Mouse (Mus musculus): ENCODE data around the gene Gm5849.
"Not testable (repeated sequence)": the region's sequence is repeated elsewhere in the genome, so short reads cannot be mapped to it uniquely, and the experiment has no call there.

The Gm5849 gene

DNA sequence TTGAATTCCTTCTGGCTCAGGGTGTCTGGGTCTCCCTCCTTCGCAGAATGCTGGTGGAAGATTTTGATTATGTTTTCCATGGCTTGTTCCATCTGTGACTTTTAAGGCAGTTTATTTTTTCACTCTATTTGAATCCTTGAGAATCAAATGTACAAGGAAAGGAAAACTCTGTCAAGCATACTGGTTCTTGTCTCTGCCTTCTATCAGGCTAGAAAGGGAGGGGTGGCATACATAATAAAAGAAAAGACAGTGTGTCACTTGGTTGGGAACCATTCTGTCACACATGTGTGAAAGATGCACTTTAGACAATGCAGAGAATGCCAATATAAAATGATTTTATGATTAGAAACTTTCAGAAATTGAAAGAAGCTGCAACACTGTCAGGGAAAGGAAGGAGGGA is at the start of gene Gm5849:
Gene Gm5849 (minus strand): TSS at position 101 of the 400 bp plus-strand sequence.
- DNase-seq = not testable (repeated sequence)

DNA sequence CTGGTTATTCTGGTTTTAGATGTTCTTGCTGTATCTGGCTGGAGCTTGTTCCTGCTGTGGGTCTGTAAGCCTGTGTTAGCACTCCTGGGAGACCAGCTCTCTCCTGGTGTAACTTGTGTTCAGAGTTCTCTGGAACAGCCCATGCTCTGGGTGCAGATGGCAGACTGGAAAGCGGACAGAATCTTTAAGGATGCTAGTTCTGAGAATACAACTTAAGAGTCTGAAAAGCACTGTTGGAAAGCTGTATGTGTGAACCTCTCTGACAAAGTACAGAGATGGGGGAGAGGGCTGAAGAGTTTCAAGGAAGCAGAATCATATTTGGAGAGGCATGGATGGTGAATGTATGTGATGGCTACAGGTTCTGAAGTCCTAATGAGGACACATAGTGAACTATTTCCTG is 28.0 kb downstream of the Gm5849 start:
- no peak for DNase-seq

DNA sequence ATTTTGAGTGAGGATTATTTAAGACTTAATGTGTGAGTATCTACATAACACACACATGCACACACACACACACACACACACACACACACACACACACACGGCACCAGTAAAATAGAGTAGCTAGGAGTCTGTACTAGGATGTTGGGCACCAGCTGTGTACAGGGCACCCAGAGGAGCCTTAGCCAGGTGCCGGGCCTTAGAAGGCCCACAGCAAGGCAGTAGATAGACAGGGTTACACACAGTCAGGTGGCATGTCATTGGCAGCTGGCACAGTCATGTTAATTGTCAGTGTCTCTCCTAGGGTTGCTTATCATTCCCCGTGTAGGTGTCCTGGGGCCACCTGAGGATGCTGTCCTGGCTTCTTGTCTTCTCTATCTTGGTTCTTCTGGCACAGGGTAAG is 51.1 kb downstream of the Gm5849 start, which contains the start of gene Pglyrp4:
Gene Pglyrp4 (plus strand): TSS at position 301 of the 400 bp plus-strand sequence.
- no peak for DNase-seq

All from kidney, adult 18-20 months (tissue).